Mouse (Mus musculus) embryonic facial prominence, embryonic 14.5 days (tissue): ENCODE data around the gene Hsd17b3. TPM values are rescaled to one million over a fixed set of nuclear protein-coding genes. Genes with fewer than 3 reads are reported as not detected.

Experiments used
- ATAC-seq: fragments of 200-750 bp; cut with Nextera tagmentation; 2 replicates; pipeline ENCODE4 v1.8.0; 2017; ENCODE audit warnings: low read depth, moderate number of reproducible peaks, moderate TSS enrichment
- DNase-seq: peaks from one replicate; pipeline ENCODE4 v3.0.0-alpha.2; 2015; ENCODE audit warnings: low spot score
- H3K27ac ChIP-seq: fragments of 300-500 bp; sonication (generic); replicated peaks from 2 replicates; pipeline ENCODE4 v1.5.1; 2014; ENCODE audit warnings: low read depth, mild to moderate bottlenecking, low read length, moderate library complexity
- H3K27me3 ChIP-seq: fragments of 300-500 bp; sonication (generic); replicated peaks from 2 replicates; pipeline ENCODE4 v1.6.1; 2014; ENCODE audit warnings: low read length; ENCODE audit not compliant: control insufficient read depth, insufficient read depth
- H3K36me3 ChIP-seq: fragments of 300-500 bp; sonication (generic); 2 replicates; pipeline ENCODE4 v1.6.1; 2014; ENCODE audit warnings: low read length, mixed read lengths; ENCODE audit not compliant: control insufficient read depth, insufficient read depth
- H3K4me1 ChIP-seq: fragments of 300-500 bp; sonication (generic); 2 replicates; pipeline ENCODE4 v1.6.1; 2014; ENCODE audit warnings: antibody characterized with exemption, low read length; ENCODE audit not compliant: control insufficient read depth, insufficient read depth
- H3K4me2 ChIP-seq: fragments of 300-500 bp; sonication (generic); 2 replicates; pipeline ENCODE4 v1.6.1; 2014; ENCODE audit warnings: low read depth, mild to moderate bottlenecking, low read length, moderate library complexity, mixed read lengths
- H3K4me3 ChIP-seq: fragments of 300-500 bp; sonication (generic); 2 replicates; pipeline ENCODE4 v1.5.1; 2014; ENCODE audit warnings: low read depth, mild to moderate bottlenecking, low read length
- H3K9ac ChIP-seq: fragments of 300-500 bp; sonication (generic); 2 replicates; pipeline ENCODE4 v1.6.1; 2014; ENCODE audit warnings: low read depth, mild to moderate bottlenecking, low read length, moderate library complexity, mixed read lengths
- H3K9me3 ChIP-seq: fragments of 300-500 bp; sonication (generic); 2 replicates; pipeline ENCODE4 v1.6.1; 2016; ENCODE audit warnings: low read length; ENCODE audit not compliant: control insufficient read depth
- WGBS: fragments of 180-500 bp; shearing (Covaris S2); extraction: QIAGEN DNeasy Blood & Tissue Kit; methylation state at CpG from one replicate; pipeline ENCODE4 v1.1.7; 2014; 5-methylcytosine and 5-hydroxymethylcytosine counted together
- polyA plus RNA-seq: library from polyadenylated mRNA; unstranded; fragments of >200 nt; fragmentation: Nextera tagmentation; extraction: Ambion mirVana; gene quantifications from 2 replicates; pipeline ENCODE4 v1.2.1, GENCODE M21; 2014

Hsd17b3 gene
- polyA plus RNA-seq, 1 experiment from 2014 or later: not detected

GRCm38 (mm10) chr13:64110421-64110820 lies 21.4 kb upstream of the Hsd17b3 start:
- H3K4me3 ChIP-seq: no peak overlapping the region
- no peaks in the 10 kb centered on the region for H3K36me3 ChIP-seq
- H3K27me3 ChIP-seq: no peaks in the 10 kb centered on the region
- H3K9me3 ChIP-seq: no peaks in the 10 kb centered on the region
- H3K4me1 ChIP-seq: peaks cover 4% of the 10 kb centered on the region; the same call in 1 of the 2 replicates
- H3K27ac ChIP-seq: no peak overlapping the region
- WGBS: 93% methylated on average over 1 of the region's 1 CpGs
- H3K4me2 ChIP-seq: no peak overlapping the region
- no peak for DNase-seq
- ATAC-seq: no peak
- H3K9ac ChIP-seq: no peak overlapping the region

GRCm38 (mm10) chr13:64108381-64108850 lies 19.4 kb upstream of the Hsd17b3 start:
- Histone ChIP-seq H3K9me3 (no peaks in the 10 kb centered on the region), H3K36me3 (no peaks in the 10 kb centered on the region), H3K9ac (no peak overlapping the region), H3K4me2 (no peak overlapping the region), H3K27me3 (no peaks in the 10 kb centered on the region), H3K27ac (no peak overlapping the region), H3K4me3 (no peak overlapping the region), H3K4me1 (peaks cover 4% of the 10 kb centered on the region; the same call in 1 of the 2 replicates)
- 16% methylated on average over 5 of the region's 5 CpGs for WGBS
- ATAC-seq: no peak
- DNase-seq: no peak

GRCm38 (mm10) chr13:64107535-64107934 lies 18.5 kb upstream of the Hsd17b3 start:
- Histone ChIP-seq H3K4me1 (peaks cover 4% of the 10 kb centered on the region; the same call in 1 of the 2 replicates), H3K4me2 (no peak overlapping the region), H3K9me3 (no peaks in the 10 kb centered on the region), H3K9ac (no peak overlapping the region), H3K27me3 (no peaks in the 10 kb centered on the region), H3K27ac (no peak overlapping the region), H3K36me3 (no peaks in the 10 kb centered on the region), H3K4me3 (no peak overlapping the region)
- DNase-seq (no peak), ATAC-seq (no peak)
- 26% methylated on average over 8 of the region's 8 CpGs for WGBS

GRCm38 (mm10) chr13:64107105-64107504 lies 18.1 kb upstream of the Hsd17b3 start:
- H3K4me2 ChIP-seq: no peak overlapping the region
- no peak overlapping the region for H3K4me3 ChIP-seq
- no peaks in the 10 kb centered on the region for H3K9me3 ChIP-seq
- H3K27ac ChIP-seq: no peak overlapping the region
- 60% methylated on average over 3 of the region's 3 CpGs for WGBS
- peaks cover 4% of the 10 kb centered on the region; the same call in 1 of the 2 replicates for H3K4me1 ChIP-seq
- ATAC-seq (no peak), DNase-seq (no peak)
- no peaks in the 10 kb centered on the region for H3K36me3 ChIP-seq
- H3K9ac ChIP-seq: no peak overlapping the region
- no peaks in the 10 kb centered on the region for H3K27me3 ChIP-seq

- no peak for ATAC-seq
- DNase-seq: no peak
- Histone ChIP-seq H3K4me1 (peaks cover 4% of the 10 kb centered on the region; the same call in 1 of the 2 replicates), H3K4me2 (no peak overlapping the region), H3K36me3 (no peaks in the 10 kb centered on the region), H3K4me3 (no peak overlapping the region), H3K9me3 (no peaks in the 10 kb centered on the region), H3K9ac (no peak overlapping the region), H3K27ac (no peak overlapping the region), H3K27me3 (no peaks in the 10 kb centered on the region)
- WGBS: 91% methylated on average over 3 of the region's 3 CpGs
Observed at GRCm38 (mm10) chr13:64105690-64106089, 16.7 kb upstream of the Hsd17b3 start.

GRCm38 (mm10) chr13:64100186-64100585 lies 11.2 kb upstream of the Hsd17b3 start:
- Histone ChIP-seq H3K27ac (no peak overlapping the region), H3K4me1 (no peaks in the 10 kb centered on the region), H3K27me3 (no peaks in the 10 kb centered on the region), H3K9ac (no peak overlapping the region), H3K4me3 (no peak overlapping the region), H3K9me3 (no peaks in the 10 kb centered on the region), H3K36me3 (no peaks in the 10 kb centered on the region), H3K4me2 (no peak overlapping the region)
- WGBS: 73% methylated on average over 3 of the region's 3 CpGs
- ATAC-seq (peak; percentile 50; the same call in 1 of the 2 replicates), DNase-seq (no peak)

- Histone ChIP-seq H3K9ac (no peak overlapping the region), H3K27ac (no peak overlapping the region), H3K9me3 (no peaks in the 10 kb centered on the region), H3K36me3 (no peaks in the 10 kb centered on the region), H3K27me3 (no peaks in the 10 kb centered on the region), H3K4me2 (no peak overlapping the region), H3K4me3 (no peak overlapping the region), H3K4me1 (no peaks in the 10 kb centered on the region)
- no peak for DNase-seq
- ATAC-seq: no peak
- WGBS: 68% methylated on average over 9 of the region's 9 CpGs
Observed at GRCm38 (mm10) chr13:64098992-64099391, 10.0 kb upstream of the Hsd17b3 start.

GRCm38 (mm10) chr13:64093341-64093740 lies 4.3 kb upstream of the Hsd17b3 start:
- no peak overlapping the region for H3K27ac ChIP-seq
- no peak for ATAC-seq
- no peak overlapping the region for H3K4me3 ChIP-seq
- no peak overlapping the region for H3K9ac ChIP-seq
- H3K4me1 ChIP-seq: no peaks in the 10 kb centered on the region
- H3K27me3 ChIP-seq: no peaks in the 10 kb centered on the region
- no peaks in the 10 kb centered on the region for H3K9me3 ChIP-seq
- peak; percentile 73 for DNase-seq
- no peaks in the 10 kb centered on the region for H3K36me3 ChIP-seq
- H3K4me2 ChIP-seq: no peak overlapping the region
- WGBS: 3% methylated on average over 1 of the region's 1 CpGs

GRCm38 (mm10) chr13:64092752-64093151 lies 3.7 kb upstream of the Hsd17b3 start:
- H3K36me3 ChIP-seq: no peaks in the 10 kb centered on the region
- H3K9ac ChIP-seq: no peak overlapping the region
- H3K4me1 ChIP-seq: no peaks in the 10 kb centered on the region
- DNase-seq (no peak), ATAC-seq (no peak)
- no peaks in the 10 kb centered on the region for H3K9me3 ChIP-seq
- no peak overlapping the region for H3K4me2 ChIP-seq
- no peaks in the 10 kb centered on the region for H3K27me3 ChIP-seq
- H3K27ac ChIP-seq: no peak overlapping the region
- H3K4me3 ChIP-seq: no peak overlapping the region
- 61% methylated on average over 6 of the region's 6 CpGs for WGBS
